19 mouse cellular contexts compared by ENCODE assay signal in genomic region chr2:178193445-178193844, GRCm38 (mm10).
DNase-seq lines count a peak whose midpoint lies in the region; ATAC-seq and TF ChIP-seq lines count a peak whose summit lies in the region.
"Had no signal": no experiment of that assay in that cellular context is flagged by ENCODE, and none has a peak within 500 bp of the region (broad histone marks: within the 10 kb centered on the region; RNA-seq: fewer than 3 reads in every experiment).

No protein-coding gene starts in this region.

- no peak overlapping the region for H3K4me2 ChIP-seq in hindbrain, embryonic 13.5 days
- no peak overlapping the region for H3K4me2 ChIP-seq in hindbrain, embryonic 12.5 days (replicated peaks)
- H3K4me2 ChIP-seq in lung, postnatal 0 days (replicated peaks; ENCODE audit: low read depth, low read length): no peak overlapping the region
- H3K4me2 ChIP-seq: forebrain, embryonic 12.5 days; heart, embryonic 13.5 days had no signal

- 33% methylated on average over 2 of the region's 2 CpGs for WGBS in hindbrain, embryonic 13.5 days
- 48% methylated on average over 2 of the region's 2 CpGs for WGBS in hindbrain, embryonic 12.5 days
- 10% methylated on average over 2 of the region's 2 CpGs for whole genome bisulfite sequencing in cerebellum, adult 2 months
- WGBS in lung, postnatal 0 days: 52% methylated on average over 2 of the region's 2 CpGs

- no peak for TF ChIP-seq POLR2A in cerebellum, adult 2 months (IDR thresholded peaks at IDR 0.05; ENCODE audit: borderline replicate concordance, insufficient read depth, low read length)
- no peak for TF ChIP-seq POLR2A in cortical plate, adult 2 months (IDR thresholded peaks at IDR 0.05; ENCODE audit: extremely low read depth, insufficient read depth, low read length)

- TF ChIP-seq CTCF in cerebellum, adult 2 months (IDR thresholded peaks at IDR 0.05; ENCODE audit: borderline replicate concordance, insufficient read depth, low read depth, low read length): no peak
- TF ChIP-seq CTCF in cortical plate, adult 2 months (IDR thresholded peaks at IDR 0.05; ENCODE audit: extremely low read depth, insufficient read depth, low read length): no peak
- TF ChIP-seq CTCF in lung, postnatal 0 days (IDR thresholded peaks at IDR 0.05): no peak

- DNase-seq in ZHBTc4 (ENCODE audit: low read depth, low spot score): peak; percentile 10
- DNase-seq in cerebellum, adult 2 months: peak; percentile 58 to 84
- DNase-seq in spleen, postnatal 10 days (ENCODE audit: low spot score in 2 of 2): no peak
- DNase-seq in lung, postnatal 0 days (ENCODE audit: low spot score): no peak
- DNase-seq in adrenal gland, postnatal 4 days (ENCODE audit: low spot score in 2 of 2): no peak
- DNase-seq: adrenal gland, postnatal 14 days; kidney, adult 18-20 months; kidney, postnatal 36 days; liver; liver, postnatal 0 days; lung, postnatal 36 days; right cerebral cortex, postnatal 25 days had no signal

- no peaks in the 10 kb centered on the region for H3K9me3 ChIP-seq in hindbrain, embryonic 13.5 days
- no peaks in the 10 kb centered on the region for H3K9me3 ChIP-seq in hindbrain, embryonic 12.5 days (replicated peaks)
- no peaks in the 10 kb centered on the region for H3K9me3 ChIP-seq in lung, postnatal 0 days (ENCODE audit: low read length)
- H3K9me3 ChIP-seq: forebrain, embryonic 12.5 days; heart, embryonic 13.5 days had no signal

- 0 out of 2 replicates have a peak overlapping the region, but pooled peaks have one; percentile 29 for H3K9ac ChIP-seq in hindbrain, embryonic 13.5 days
- no peak overlapping the region for H3K9ac ChIP-seq in hindbrain, embryonic 12.5 days
- no peak overlapping the region for H3K9ac ChIP-seq in lung, postnatal 0 days (replicated peaks; ENCODE audit: low read depth)
- H3K9ac ChIP-seq: forebrain, embryonic 12.5 days; heart, embryonic 13.5 days; liver, postnatal 0 days had no signal

- peak overlapping the region; percentile 67 for H3K27ac ChIP-seq in hindbrain, embryonic 13.5 days
- no peak overlapping the region for H3K27ac ChIP-seq in hindbrain, embryonic 12.5 days
- H3K27ac ChIP-seq in cerebellum, adult 2 months (ENCODE audit: insufficient read depth, low read length): peak overlapping the region; percentile 69
- peak overlapping the region; percentile 79 for H3K27ac ChIP-seq in cortical plate, adult 2 months (ENCODE audit: insufficient read depth, low read length)
- no peak overlapping the region for H3K27ac ChIP-seq in lung, postnatal 0 days (ENCODE audit: low read length)
- H3K27ac ChIP-seq: forebrain, embryonic 12.5 days; heart, embryonic 13.5 days; stomach, postnatal 0 days had no signal

- peaks cover 37% of the 10 kb centered on the region for H3K4me1 ChIP-seq in hindbrain, embryonic 13.5 days (replicated peaks)
- peaks cover 17% of the 10 kb centered on the region for H3K4me1 ChIP-seq in hindbrain, embryonic 12.5 days
- H3K4me1 ChIP-seq in cerebellum, adult 2 months (ENCODE audit: control insufficient read depth, insufficient read depth, low read length): peaks cover 65% of the 10 kb centered on the region
- peaks cover 26% of the 10 kb centered on the region for H3K4me1 ChIP-seq in cortical plate, adult 2 months (ENCODE audit: control insufficient read depth, insufficient read depth, low read length)
- no peaks in the 10 kb centered on the region for H3K4me1 ChIP-seq in lung, postnatal 0 days (ENCODE audit: insufficient read depth, low read depth, low read length)

- H3K4me3 ChIP-seq in hindbrain, embryonic 13.5 days: no peak overlapping the region
- no peak overlapping the region for H3K4me3 ChIP-seq in hindbrain, embryonic 12.5 days
- no peak overlapping the region for H3K4me3 ChIP-seq in cerebellum, adult 2 months (replicated peaks; ENCODE audit: insufficient read depth, low read depth, low read length)
- no peak overlapping the region for H3K4me3 ChIP-seq in cortical plate, adult 2 months (ENCODE audit: insufficient read depth, low read length)
- no peak overlapping the region for H3K4me3 ChIP-seq in lung, postnatal 0 days (ENCODE audit: low read depth, low read length)
- H3K4me3 ChIP-seq: forebrain, embryonic 12.5 days; heart, embryonic 13.5 days had no signal

- no peaks in the 10 kb centered on the region for H3K27me3 ChIP-seq in hindbrain, embryonic 13.5 days
- H3K27me3 ChIP-seq in hindbrain, embryonic 12.5 days: no peaks in the 10 kb centered on the region
- H3K27me3 ChIP-seq in cerebellum, adult 2 months (ENCODE audit: control insufficient read depth, insufficient read depth, low read length): no peaks in the 10 kb centered on the region
- H3K27me3 ChIP-seq in lung, postnatal 0 days (replicated peaks; ENCODE audit: insufficient read depth, low read length): no peaks in the 10 kb centered on the region
- H3K27me3 ChIP-seq: forebrain, embryonic 12.5 days; heart, embryonic 13.5 days had no signal

- TF ChIP-seq EP300 in lung, postnatal 0 days (IDR thresholded peaks at IDR 0.05): no peak

- ATAC-seq in hindbrain, embryonic 13.5 days (ENCODE audit: low FRiP score): no peak
- ATAC-seq in hindbrain, embryonic 12.5 days (ENCODE audit: low FRiP score): no peak
- no peak for ATAC-seq in lung, postnatal 0 days
- ATAC-seq: activated CD4-positive, CD25-positive, alpha-beta regulatory T cell, adult 4 months; liver, postnatal 0 days had no signal

- no peaks in the 10 kb centered on the region for H3K36me3 ChIP-seq in hindbrain, embryonic 13.5 days
- H3K36me3 ChIP-seq in hindbrain, embryonic 12.5 days: no peaks in the 10 kb centered on the region
- no peaks in the 10 kb centered on the region for H3K36me3 ChIP-seq in lung, postnatal 0 days (ENCODE audit: insufficient read depth, low read length)
- H3K36me3 ChIP-seq: forebrain, embryonic 12.5 days; heart, embryonic 13.5 days had no signal

Comparison
In these comparisons a context has a peak if more than half of its experiments do, and no peak if none do; other contexts are left out.
1. H3K27ac ChIP-seq: peak in hindbrain, embryonic 13.5 days (single experiment), cerebellum, adult 2 months (single experiment) and cortical plate, adult 2 months (single experiment); none in hindbrain, embryonic 12.5 days (single experiment) and lung, postnatal 0 days (single experiment).
2. DNase-seq: peak in ZHBTc4 (single experiment) and cerebellum, adult 2 months (2 of 2); none in spleen, postnatal 10 days (0 of 2), lung, postnatal 0 days (single experiment) and adrenal gland, postnatal 4 days (0 of 2).